Mouse (Mus musculus): Measurements from ENCODE around the gene Itgae. TPM values are rescaled to one million over a fixed set of nuclear protein-coding genes. Genes with fewer than 3 reads are reported as not detected.
A peak's percentile ranks its signal among the peaks of the same experiment; 100 is the strongest.

Itgae gene
- total and polyA plus RNA-seq, 3 experiments: 0.14 to 0.37 (median 0.16) TPM

GRCm38 (mm10) chr11:73049335-73049734 lies 41.0 kb upstream of the Itgae start:
- 3% methylated on average over 4 of the region's 4 CpGs for WGBS
- intact Hi-C loops (cut with DNase I): loop anchor here (5.0 kb wide), 1 partner anchor 122 kb away; no protein-coding TSS in a partner anchor
- no peak overlapping the region for H3K9ac ChIP-seq (ENCODE audit: low read depth, low read length)
- H3K4me3 ChIP-seq: no peak overlapping the region
- no peak for TF ChIP-seq POLR2A (IDR thresholded peaks at IDR 0.05; ENCODE audit: insufficient read depth, low read depth, low read length)
- TF ChIP-seq CTCF (IDR thresholded peaks at IDR 0.05): peak; percentile 96
- TF ChIP-seq EP300 (IDR thresholded peaks at IDR 0.05; ENCODE audit: insufficient read depth, low read depth, low read length): 0 out of 2 replicates have a peak, but pooled peaks have one; percentile 36
- H3K36me3 ChIP-seq (ENCODE audit: control insufficient read depth, insufficient read depth, low read length): peaks cover 11% of the 10 kb centered on the region
- H3K4me1 ChIP-seq (ENCODE audit: control insufficient read depth, insufficient read depth, low read length): peaks cover 6% of the 10 kb centered on the region; the same call in 1 of the 2 replicates
- H3K27ac ChIP-seq: no peak overlapping the region; the same call in 1 of the 2 replicates
- peak; percentile 66 to 83 for DNase-seq
- H3K79me2 ChIP-seq (replicated peaks; ENCODE audit: control insufficient read depth, insufficient read depth, low read length): peaks cover 2% of the 10 kb centered on the region
- no peaks in the 10 kb centered on the region for H3K27me3 ChIP-seq (ENCODE audit: control insufficient read depth, insufficient read depth, low read length)

- no peak overlapping the region for H3K4me3 ChIP-seq
- peaks cover 11% of the 10 kb centered on the region for H3K36me3 ChIP-seq (ENCODE audit: control insufficient read depth, insufficient read depth, low read length)
- H3K9ac ChIP-seq (ENCODE audit: low read depth, low read length): no peak overlapping the region
- peaks cover 6% of the 10 kb centered on the region; the same call in 1 of the 2 replicates for H3K4me1 ChIP-seq (ENCODE audit: control insufficient read depth, insufficient read depth, low read length)
- H3K27ac ChIP-seq: no peak overlapping the region
- DNase-seq: no peak
- no peaks in the 10 kb centered on the region for H3K27me3 ChIP-seq (ENCODE audit: control insufficient read depth, insufficient read depth, low read length)
- peaks cover 2% of the 10 kb centered on the region for H3K79me2 ChIP-seq (replicated peaks; ENCODE audit: control insufficient read depth, insufficient read depth, low read length)
- TF ChIP-seq CTCF (IDR thresholded peaks at IDR 0.05) (no peak), EP300 (IDR thresholded peaks at IDR 0.05; ENCODE audit: insufficient read depth, low read depth, low read length) (no peak), POLR2A (IDR thresholded peaks at IDR 0.05; ENCODE audit: insufficient read depth, low read depth, low read length) (no peak)
- 89% methylated on average over 1 of the region's 1 CpGs for WGBS
- intact Hi-C loops (cut with DNase I): no loop called here
These were observed 37.6 kb upstream of the Itgae start for GRCm38 (mm10) chr11:73052795-73053194.

GRCm38 (mm10) chr11:73057701-73058100 lies 32.7 kb upstream of the Itgae start:
- H3K27me3 ChIP-seq (ENCODE audit: control insufficient read depth, insufficient read depth, low read length): no peaks in the 10 kb centered on the region
- intact Hi-C loops (cut with DNase I): no loop called here
- WGBS: 49% methylated on average over 5 of the region's 5 CpGs
- H3K9ac ChIP-seq (ENCODE audit: low read depth, low read length): no peak overlapping the region
- DNase-seq: no peak
- H3K4me1 ChIP-seq (ENCODE audit: control insufficient read depth, insufficient read depth, low read length): no peaks in the 10 kb centered on the region
- no peak for TF ChIP-seq EP300 (IDR thresholded peaks at IDR 0.05; ENCODE audit: insufficient read depth, low read depth, low read length)
- no peak for TF ChIP-seq CTCF (IDR thresholded peaks at IDR 0.05)
- TF ChIP-seq POLR2A (IDR thresholded peaks at IDR 0.05; ENCODE audit: insufficient read depth, low read depth, low read length): no peak
- no peak overlapping the region for H3K4me3 ChIP-seq
- H3K27ac ChIP-seq: no peak overlapping the region
- peaks cover 3% of the 10 kb centered on the region for H3K36me3 ChIP-seq (ENCODE audit: control insufficient read depth, insufficient read depth, low read length)
- peaks cover 7% of the 10 kb centered on the region; the same call in 1 of the 2 replicates for H3K79me2 ChIP-seq (replicated peaks; ENCODE audit: control insufficient read depth, insufficient read depth, low read length)

- TF ChIP-seq EP300 (IDR thresholded peaks at IDR 0.05; ENCODE audit: insufficient read depth, low read depth, low read length) (no peak), CTCF (IDR thresholded peaks at IDR 0.05) (no peak), POLR2A (IDR thresholded peaks at IDR 0.05; ENCODE audit: insufficient read depth, low read depth, low read length) (no peak)
- H3K9ac ChIP-seq (ENCODE audit: low read depth, low read length): no peak overlapping the region
- DNase-seq: no peak
- no peak overlapping the region for H3K4me3 ChIP-seq
- H3K79me2 ChIP-seq (replicated peaks; ENCODE audit: control insufficient read depth, insufficient read depth, low read length): peaks cover 5% of the 10 kb centered on the region; the same call in 1 of the 2 replicates
- WGBS: 92% methylated on average over 3 of the region's 3 CpGs
- H3K36me3 ChIP-seq (ENCODE audit: control insufficient read depth, insufficient read depth, low read length): no peaks in the 10 kb centered on the region; the same call in none of the 2 replicates
- no peaks in the 10 kb centered on the region for H3K4me1 ChIP-seq (ENCODE audit: control insufficient read depth, insufficient read depth, low read length)
- intact Hi-C loops (cut with DNase I): no loop called here
- H3K27ac ChIP-seq: no peak overlapping the region
- no peaks in the 10 kb centered on the region for H3K27me3 ChIP-seq (ENCODE audit: control insufficient read depth, insufficient read depth, low read length)
These were observed 30.8 kb upstream of the Itgae start for GRCm38 (mm10) chr11:73059630-73060029.

GRCm38 (mm10) chr11:73061413-73061812 lies 29.0 kb upstream of the Itgae start:
- no peak overlapping the region for H3K4me3 ChIP-seq
- no peaks in the 10 kb centered on the region for H3K4me1 ChIP-seq (ENCODE audit: control insufficient read depth, insufficient read depth, low read length)
- H3K27ac ChIP-seq: no peak overlapping the region
- intact Hi-C loops (cut with DNase I): no loop called here
- no peaks in the 10 kb centered on the region; the same call in 1 of the 2 replicates for H3K36me3 ChIP-seq (ENCODE audit: control insufficient read depth, insufficient read depth, low read length)
- no peak for TF ChIP-seq CTCF (IDR thresholded peaks at IDR 0.05)
- 59% methylated on average over 3 of the region's 3 CpGs for WGBS
- no peaks in the 10 kb centered on the region for H3K27me3 ChIP-seq (ENCODE audit: control insufficient read depth, insufficient read depth, low read length)
- peaks cover 5% of the 10 kb centered on the region; the same call in 1 of the 2 replicates for H3K79me2 ChIP-seq (replicated peaks; ENCODE audit: control insufficient read depth, insufficient read depth, low read length)
- H3K9ac ChIP-seq (ENCODE audit: low read depth, low read length): no peak overlapping the region
- DNase-seq: no peak

GRCm38 (mm10) chr11:73071839-73072238 lies 18.5 kb upstream of the Itgae start:
- no peak overlapping the region for H3K27ac ChIP-seq
- H3K9ac ChIP-seq (ENCODE audit: low read depth, low read length): no peak overlapping the region
- WGBS: 80% methylated on average over 3 of the region's 3 CpGs
- no peak overlapping the region for H3K4me3 ChIP-seq
- H3K79me2 ChIP-seq (replicated peaks; ENCODE audit: control insufficient read depth, insufficient read depth, low read length): no peaks in the 10 kb centered on the region
- DNase-seq: peak in 1 of 2 experiments; percentile 43
- peaks cover 6% of the 10 kb centered on the region for H3K36me3 ChIP-seq (ENCODE audit: control insufficient read depth, insufficient read depth, low read length)
- no peaks in the 10 kb centered on the region for H3K27me3 ChIP-seq (ENCODE audit: control insufficient read depth, insufficient read depth, low read length)
- intact Hi-C loops (cut with DNase I): loop anchor here (1.0 to 10.0 kb wide), 2 partner anchors 35 to 213 kb away; no protein-coding TSS in a partner anchor
- H3K4me1 ChIP-seq (ENCODE audit: control insufficient read depth, insufficient read depth, low read length): peaks cover 2% of the 10 kb centered on the region; the same call in 1 of the 2 replicates
- no peak for TF ChIP-seq EP300 (IDR thresholded peaks at IDR 0.05; ENCODE audit: insufficient read depth, low read depth, low read length)
- peak; percentile 80 for TF ChIP-seq CTCF (IDR thresholded peaks at IDR 0.05)
